Mouse (Mus musculus): Measurements from ENCODE around the gene Tmem179.

Gene Tmem179

GRCm38 (mm10) chr12:112463209-112463608 is 53.3 kb downstream of the Tmem179 start:
- no peak for DNase-seq (ENCODE audit: low spot score)

GRCm38 (mm10) chr12:112462423-112462822 is 54.1 kb downstream of the Tmem179 start:
- no peak for DNase-seq (ENCODE audit: low spot score)

DNA sequence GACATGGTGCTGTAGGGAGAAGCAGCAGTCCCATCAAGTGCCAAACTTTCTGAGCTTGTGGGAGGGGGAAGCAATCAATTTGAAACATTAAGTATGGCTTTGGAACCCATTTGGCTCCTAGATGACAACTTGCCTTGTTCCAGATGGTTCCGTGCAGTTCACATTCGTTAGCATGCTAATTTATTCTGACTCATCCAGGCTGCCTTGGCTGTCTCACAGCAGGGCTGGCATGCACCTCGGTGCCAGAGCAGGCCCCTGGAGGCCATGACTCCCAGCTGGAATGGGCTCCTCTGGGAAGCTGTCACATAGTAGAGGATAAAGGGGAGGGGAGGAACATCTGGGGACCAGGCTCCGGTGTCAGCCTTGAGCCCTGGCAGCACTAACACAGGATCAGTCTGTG is 58.7 kb downstream of the Tmem179 start:
- DNase-seq (ENCODE audit: low spot score): peak; percentile 85

DNA sequence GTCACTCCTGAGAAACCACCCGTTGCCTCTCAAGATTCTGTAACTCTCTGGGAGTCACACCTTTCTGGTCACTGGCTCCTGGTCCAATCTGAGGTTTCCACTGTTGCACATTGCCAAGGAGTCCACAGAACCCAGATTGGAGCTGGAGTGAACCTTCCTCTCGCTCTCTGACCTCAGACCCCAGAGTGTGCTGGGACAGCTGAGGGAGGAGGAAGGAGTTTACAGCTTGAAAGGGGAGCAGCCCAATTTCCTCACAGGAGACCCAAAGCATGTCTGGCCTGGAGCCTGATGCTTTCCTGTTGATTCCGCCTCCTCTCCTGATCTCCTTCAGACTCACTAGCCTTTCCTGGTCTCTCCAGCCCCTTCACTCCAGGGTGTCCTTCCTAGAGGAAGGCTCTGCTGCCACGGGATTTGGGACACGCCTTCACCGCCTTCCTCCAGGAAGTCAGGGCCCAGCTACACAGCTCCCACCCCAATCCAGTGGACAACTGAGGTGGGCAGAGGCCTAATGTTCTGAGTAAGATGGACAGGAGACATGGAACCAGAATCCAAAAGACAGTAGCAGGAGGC is 60.3 kb downstream of the Tmem179 start:
- no peak for DNase-seq (ENCODE audit: low spot score)

DNA sequence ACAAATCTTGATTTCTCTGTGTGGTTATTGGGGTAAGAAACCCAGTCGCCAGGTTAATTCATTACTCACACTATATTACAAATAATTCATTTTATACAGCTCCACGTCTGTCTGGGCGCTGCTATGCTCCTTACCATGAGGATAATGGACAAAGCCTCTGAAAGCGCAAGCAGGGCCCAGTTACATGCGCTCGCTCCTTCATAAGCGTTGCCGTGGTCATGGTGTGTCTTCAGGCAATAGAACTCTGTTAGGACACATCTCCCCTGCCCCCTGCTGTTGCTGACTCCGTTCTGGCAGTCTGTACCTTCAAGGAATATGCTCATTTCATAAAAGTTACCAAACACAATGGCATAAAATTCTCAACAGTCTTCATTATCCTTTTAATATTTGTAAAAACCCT is 64.7 kb downstream of the Tmem179 start:
- no peak for DNase-seq (ENCODE audit: low spot score)

DNA sequence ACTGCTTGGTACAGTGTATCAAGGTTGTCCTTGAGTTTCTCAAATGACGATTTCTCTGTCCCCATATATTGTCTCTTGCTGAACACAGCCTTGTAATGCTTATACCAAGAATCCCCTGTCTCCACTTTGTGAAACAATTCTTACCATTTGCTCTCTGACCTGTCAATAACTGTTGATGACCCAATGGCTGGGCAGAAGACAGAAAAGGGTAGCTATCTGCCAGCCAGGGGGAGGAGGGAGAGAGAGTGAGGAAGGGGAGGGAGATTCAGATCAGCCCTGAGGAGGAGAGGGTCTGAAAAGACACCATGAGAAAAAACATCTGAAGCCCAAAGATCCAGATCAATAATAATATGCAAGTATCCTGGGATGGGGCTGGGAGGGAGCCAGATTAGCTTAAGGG is 65.2 kb downstream of the Tmem179 start:
- no peak for DNase-seq (ENCODE audit: low spot score)

- peak; percentile 47 for DNase-seq (ENCODE audit: low spot score)
Measured at GRCm38 (mm10) chr12:112450883-112451282, 65.7 kb downstream of the Tmem179 start.

All from layer of hippocampus, adult 11-12 months (tissue).